Mouse (Mus musculus): ENCODE data around the gene Smad6.

The Smad6 gene

DNA sequence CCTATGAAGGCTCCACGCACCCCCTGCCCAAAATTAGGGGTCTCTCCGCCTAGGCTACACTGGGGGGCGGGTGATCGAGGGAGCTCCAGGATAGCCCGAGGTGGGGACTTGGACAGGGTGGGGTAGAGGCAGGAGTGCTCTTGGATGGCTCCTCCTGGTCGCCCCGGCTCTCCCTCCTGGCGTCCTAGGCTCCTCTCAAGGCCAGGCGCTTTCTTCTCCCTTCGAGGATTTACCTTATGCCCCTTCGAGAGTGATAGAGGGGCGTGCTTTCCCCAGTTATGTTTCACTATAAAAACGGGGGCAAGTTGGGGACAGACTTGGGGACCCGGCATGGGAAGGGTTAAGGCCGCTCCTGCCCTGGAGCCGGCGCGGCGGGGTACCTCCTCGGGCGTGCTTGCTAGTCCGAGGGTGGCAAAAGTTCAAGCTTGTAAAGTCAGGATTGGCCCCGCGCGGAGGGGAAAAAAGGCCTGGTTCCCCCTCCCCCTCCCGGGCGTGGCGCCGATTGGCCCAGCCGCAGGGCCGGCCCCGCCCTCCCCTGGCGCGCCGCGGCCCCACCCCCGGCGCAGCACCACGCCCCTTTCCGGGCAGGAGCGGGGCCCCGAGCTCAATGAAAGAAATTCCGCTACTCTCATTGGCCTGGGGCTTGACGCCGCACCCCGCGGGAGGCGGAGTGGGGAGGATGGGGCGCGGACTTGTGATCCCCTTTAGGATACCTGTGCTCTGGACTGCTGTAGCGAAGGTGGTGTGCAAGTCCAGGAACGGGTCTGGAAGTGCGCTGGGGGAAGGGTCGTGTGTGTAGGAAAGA is 905 bp upstream of the Smad6 start:
- DNase-seq (ENCODE audit: low spot score): peak; percentile 97

DNA sequence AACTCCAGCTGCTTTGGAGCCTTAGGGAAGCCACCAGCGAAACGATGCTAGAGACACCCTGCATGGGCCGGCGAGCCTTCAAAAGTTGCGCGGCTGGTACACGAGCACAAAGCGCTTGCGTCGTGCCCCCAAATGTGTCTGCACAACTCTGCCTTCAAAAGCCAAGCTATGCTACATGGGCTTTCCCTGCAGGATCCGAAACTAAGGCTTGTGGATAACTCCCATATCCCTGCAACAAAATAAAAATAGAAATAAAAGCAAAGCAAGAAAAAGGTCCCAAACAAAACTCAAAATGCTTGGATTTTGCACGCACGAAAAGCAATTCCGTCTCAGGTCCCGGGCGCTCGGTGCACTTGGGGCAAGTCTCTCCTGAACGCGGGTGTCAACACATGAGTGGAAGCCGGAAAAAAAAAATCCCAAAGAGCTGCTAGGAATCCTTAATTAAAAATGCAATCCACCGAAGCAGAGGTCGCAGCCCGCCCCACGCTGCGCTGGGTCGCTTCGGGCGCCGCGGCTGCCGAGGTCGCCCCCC is 474 bp downstream of the Smad6 start:
- peak; percentile 54 for DNase-seq (ENCODE audit: low spot score)

DNA sequence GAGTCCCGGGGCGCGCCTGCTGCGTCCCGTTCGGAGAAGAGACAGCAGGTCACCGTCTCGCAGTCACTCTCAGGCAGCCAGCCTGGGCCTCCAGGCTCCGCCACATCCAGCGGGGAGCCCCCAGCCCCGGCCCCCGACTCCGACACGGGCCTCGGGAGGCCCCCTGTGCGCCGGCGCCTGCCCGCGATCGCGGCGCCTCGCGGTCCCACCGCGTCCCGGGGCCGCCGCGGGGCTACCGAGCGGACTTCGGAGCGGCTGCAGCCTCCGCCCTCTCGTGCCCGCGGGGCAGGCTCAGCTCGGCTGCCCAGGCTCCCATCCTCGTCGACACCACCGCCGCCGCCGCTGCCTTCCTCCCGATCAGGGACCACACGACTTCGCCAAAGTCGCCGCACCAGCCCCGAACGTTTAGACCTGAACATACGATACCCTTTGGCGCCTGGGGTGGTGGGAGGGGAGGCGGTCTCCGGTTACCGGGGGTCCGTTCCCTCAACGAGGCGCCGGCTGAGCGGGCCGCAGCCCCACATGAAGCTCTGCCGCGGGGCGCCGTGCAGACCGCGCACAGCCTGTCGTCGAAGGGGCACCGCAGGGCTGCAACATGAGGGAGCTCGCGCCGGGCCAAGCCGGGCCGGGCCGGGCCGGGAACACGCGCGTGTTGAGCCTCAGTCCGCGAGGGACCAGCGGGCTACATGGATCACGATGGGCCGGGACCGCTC is 1.1 kb downstream of the Smad6 start:
- no peak for DNase-seq (ENCODE audit: low spot score)

DNA sequence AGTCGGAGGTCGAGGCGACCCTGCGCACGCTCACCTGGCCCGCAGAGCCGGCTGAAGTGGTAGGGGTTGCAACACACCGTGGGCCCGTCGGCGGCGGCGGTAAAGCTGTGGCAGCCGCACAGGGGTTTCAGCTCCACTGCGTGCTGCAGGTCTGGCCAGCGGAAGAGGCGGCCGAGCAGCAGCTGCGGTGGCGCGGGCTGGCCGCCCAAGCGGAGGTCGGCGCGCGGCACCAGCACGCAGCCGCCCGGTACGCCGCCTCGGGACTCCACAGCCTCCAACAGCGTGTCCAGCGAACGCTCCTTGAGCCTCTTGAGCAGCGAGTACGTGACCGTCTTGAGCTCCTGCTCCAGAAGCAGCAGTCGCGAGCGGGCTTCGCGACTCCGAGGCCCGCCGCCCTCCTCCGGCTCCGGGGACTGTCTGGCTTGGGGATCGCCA is 1.7 kb downstream of the Smad6 start:
- peak; percentile 41 for DNase-seq (ENCODE audit: low spot score)

DNA sequence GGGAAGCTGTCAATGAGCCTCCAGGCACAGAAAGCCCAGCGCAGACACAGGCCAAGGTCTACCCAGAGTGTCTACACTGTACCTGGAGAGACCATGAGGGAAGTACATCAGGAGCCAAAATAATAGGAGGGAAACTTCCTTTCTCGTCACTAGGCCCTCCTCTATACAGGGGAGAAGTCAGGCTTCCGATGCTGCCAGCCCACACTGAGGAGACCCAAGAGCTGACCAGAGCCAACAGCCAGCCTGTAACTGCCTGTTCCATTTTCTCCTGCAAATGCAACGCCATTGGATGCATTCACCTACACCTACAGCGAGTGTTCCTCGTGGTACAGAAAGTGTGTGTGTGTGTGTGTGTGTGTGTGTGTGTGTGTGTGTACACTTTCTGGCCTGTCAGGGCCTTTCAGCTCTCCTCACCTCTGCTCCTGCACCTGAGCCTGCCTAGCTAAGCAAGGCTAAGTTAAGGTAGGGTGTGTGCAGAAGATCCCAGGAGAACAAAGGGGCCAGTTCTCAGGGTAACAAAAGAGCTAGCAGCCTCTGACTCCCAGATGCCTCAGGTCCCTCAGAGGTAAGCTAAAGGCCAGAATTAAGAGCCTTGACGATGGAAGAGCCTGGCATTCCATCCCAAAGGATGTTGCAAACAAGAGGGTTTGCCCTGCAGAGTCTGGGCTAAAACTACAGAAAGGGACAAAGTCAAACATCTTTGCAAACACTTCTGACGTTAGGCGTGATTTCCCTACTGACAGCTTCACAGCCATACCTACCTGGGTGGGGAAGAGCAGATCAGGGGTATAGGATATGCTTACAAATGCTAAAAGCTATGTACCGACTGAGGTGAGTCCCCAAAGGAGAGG is 2.6 kb downstream of the Smad6 start:
- DNase-seq (ENCODE audit: low spot score): peak; percentile 42

DNA sequence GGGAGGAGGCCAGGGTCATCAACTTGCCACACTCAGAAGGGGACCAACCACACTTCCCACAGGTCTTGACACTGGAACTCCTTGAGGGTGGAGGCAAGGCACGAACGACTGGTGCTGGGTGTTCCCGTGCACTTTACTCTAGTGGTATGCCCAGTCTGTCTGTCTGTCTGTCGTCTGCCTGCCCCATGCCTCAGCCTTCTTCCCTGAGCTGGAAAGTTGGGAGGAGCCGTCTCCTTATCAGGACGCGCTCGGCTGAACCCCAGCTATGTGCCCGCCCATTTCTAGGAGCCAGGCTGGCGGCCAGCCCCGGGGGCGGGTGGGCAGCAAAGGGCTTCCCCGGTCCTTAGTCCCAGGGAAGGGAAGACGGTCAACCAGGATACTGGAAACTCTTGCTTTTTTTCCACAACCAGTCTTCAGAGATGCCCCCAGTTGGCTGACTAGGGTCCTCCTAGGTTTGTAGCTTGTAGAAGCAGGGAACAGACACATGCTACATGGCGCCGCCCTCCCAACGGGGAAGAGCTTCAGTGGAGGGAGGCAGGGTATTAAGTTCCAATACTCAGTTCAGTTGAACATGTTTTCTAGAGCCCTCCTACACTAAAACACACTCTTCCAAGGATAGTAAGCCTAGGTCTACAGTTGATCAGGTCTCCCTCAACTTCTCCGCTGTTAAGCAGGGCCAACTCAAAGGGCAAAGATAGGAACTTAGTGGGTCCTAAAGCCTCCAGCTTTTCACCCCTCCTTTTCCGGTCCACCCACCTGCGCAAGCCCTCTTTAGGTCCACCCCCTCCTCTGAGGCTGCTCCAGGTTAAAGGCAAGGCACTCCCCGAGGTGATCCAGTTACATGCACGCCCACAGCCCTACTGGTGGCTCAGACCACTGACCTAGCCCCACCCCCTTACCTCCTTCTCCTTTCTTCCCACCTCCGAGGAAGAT is 3.7 kb downstream of the Smad6 start:
- DNase-seq (ENCODE audit: low spot score): peak; percentile 81

DNA sequence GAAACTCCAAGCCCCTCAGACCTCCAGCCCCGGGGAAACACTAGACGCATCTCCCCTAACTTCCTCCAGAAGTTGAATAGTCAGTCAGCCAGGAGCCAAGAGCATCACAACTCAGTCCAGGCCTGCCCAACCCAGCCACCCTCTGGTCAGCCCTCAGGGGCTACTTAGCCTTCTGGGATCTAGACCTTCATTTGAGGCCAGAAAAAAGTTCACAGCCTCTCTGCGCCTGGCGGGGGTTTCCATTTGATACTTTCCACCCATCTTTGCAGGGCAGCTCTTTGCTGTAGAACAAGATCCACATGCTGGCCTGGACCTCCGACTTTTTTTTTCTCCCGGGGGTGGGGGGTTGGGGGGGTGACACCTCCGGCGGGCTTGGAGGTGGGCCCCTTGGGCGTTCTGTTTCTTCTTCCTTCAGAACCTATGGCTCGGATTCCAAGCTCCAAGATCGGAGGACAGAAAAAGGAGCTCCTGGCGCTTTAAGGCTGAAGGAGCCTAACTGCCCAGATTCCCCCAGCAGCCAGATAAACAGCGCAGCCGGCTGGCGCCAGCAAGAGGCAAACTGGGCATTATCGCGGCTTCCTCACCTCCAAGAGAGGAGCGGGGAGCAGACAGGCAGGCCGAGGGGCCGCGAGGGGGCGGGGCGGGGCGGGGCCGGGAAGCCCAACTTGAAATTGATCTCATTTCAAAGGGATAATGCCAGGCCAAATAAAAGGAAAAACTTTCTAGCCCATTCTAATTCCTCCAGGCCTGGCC is 5.0 kb downstream of the Smad6 start:
- DNase-seq (ENCODE audit: low spot score): peak; percentile 72

DNA sequence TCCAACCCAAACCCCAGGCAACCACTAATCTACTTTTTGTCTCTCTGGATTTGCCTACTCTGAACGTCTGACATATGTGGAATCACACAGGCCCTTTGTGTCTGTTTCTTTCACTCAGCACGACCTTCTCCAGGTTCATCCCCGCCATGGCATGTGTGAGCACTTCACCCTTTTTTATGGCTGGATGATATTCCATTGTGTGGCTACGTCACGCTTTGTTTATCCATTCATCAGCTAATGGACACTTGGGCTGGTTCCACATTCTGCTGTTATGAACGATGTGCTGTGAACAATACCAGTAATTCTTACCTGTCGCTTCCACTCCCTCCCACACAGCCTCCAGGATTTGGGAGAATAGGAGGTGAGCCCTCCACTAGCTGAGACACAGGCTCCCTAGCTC is 5.8 kb downstream of the Smad6 start:
- DNase-seq (ENCODE audit: low spot score): no peak

DNA sequence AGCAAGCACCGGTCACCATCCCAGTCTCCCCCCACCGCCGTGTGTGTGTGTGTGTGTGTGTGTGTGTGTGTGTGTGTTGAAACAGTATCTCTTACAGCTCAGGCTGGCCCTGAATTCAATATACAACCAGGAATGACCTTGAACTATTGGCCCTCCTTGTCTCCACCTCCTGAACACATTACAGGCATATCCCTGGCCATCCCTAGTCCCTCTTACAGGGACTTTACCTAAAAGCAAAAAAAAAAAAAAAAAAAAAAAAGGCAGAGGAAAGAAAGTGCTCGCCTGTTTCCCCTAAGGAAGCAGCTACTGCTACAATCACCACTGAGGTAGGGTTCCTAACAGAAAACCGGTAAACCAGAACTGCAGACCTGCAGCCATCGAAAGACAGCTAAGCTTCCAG is 7.1 kb downstream of the Smad6 start:
- no peak for DNase-seq (ENCODE audit: low spot score)

DNA sequence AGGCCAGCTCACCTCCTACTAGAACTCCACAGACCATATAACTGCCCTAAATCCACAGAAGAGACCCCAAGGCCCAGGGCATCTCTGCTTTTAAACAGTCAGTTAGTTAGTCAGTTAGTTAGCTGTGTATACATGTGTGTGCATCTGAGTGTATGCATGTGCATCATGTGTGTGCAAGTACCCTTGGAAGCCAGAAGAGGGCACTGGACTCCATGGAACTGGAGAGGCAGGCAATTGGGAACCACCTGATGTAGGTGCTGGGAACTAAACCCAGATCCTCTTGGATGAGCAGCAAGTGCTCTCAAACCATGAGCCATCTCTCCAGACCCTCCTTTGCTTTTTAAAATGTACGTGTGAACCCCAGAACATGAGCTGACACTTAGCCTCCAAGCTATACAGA is 10.5 kb downstream of the Smad6 start:
- no peak for DNase-seq (ENCODE audit: low spot score)

DNA sequence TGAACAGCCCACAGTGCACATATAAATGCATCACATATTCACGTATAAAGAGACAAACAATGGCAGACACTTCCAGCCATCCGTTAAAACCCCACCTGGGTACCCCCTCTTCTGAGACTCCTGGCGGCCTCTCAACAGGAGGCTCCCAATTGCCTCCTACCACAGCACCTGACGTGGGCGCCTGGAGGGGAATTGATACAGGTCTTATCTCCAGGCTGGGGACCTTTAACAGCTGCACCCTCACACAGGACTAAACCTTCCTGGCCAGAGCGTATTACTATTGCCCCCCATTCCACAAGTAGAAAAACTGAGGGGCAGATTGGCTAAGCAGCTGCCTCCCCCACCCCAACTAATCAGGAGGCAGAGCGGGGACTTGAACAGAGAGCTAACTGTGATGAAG is 18.9 kb downstream of the Smad6 start:
- DNase-seq (ENCODE audit: low spot score): no peak

DNA sequence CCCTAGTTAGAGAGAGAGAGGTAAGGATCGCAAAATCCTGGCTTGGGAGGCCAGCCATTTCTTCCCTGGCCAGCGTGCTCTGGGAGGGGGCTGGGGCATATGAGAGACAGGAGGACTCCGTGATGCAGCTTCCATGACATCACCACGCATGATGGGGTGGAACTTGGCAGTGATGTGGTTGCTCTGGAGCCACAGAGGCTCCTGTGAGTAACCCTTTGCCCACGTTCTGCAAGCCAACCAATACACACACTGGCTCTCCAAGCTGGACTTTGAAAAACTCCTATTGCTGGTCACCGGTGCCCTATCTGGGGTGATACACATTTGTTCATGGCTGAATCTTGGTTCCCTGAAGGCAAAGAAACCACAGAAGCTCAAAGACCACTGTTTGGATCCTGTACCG is 20.8 kb downstream of the Smad6 start:
- DNase-seq (ENCODE audit: low spot score): no peak

DNA sequence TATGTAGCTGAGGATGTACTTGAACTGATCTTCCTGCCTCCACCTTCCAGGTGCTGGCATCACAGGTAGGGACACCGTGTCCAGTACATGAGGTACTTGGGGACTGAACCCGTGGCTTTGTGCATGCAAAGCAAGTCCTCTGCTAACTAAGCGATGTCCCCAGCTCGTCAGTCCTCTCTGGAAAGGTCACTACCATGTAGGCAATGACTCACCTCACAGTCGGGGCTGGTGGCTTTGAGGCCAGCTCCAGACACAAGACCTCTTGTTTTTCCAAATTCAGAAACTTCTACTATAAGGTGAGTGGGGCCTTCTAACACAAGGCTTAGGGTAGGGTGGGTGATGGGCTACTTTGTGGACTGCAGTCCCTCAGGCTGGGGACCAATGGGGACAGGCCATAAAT is 21.8 kb downstream of the Smad6 start:
- no peak for DNase-seq (ENCODE audit: low spot score)

DNA sequence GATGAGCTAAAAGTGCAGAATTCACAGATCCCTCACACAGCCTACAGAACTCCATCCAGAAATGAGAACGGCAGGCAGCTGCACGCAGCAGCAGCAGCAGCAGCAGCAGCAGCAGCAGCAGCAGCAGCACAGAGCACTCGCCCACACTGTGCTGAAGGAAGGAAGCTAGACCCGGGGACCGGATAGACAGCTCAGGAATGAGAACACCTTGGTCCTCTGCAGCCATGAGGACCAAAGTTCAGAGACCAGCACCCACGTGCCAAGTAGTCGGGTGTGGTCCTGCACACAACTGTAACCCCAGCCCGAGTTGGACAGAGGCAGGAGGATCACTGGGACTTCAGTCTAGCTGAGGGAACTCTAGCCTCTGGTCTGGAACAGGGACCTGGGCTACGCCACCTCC is 22.7 kb downstream of the Smad6 start:
- DNase-seq (ENCODE audit: low spot score): no peak

DNA sequence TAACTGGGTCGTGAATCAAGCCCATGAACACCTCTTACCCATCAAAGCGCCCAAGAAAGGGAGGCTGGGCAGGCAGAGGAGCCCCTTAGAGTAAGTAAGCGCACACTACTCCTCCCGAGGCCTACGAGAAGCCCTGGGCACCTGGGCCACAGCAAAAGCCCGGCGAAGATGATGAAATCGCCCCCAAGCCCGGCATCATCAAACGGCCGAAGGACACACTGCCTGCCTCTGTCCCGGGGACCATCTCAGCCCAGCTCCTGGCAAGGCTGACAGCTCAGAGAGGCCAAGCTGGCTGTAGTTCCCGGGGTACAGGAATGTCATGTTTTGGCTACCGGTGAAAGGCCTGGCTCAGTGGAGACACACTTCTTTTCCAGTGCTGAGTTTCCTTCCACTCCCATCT is 23.8 kb downstream of the Smad6 start:
- DNase-seq (ENCODE audit: low spot score): no peak

DNA sequence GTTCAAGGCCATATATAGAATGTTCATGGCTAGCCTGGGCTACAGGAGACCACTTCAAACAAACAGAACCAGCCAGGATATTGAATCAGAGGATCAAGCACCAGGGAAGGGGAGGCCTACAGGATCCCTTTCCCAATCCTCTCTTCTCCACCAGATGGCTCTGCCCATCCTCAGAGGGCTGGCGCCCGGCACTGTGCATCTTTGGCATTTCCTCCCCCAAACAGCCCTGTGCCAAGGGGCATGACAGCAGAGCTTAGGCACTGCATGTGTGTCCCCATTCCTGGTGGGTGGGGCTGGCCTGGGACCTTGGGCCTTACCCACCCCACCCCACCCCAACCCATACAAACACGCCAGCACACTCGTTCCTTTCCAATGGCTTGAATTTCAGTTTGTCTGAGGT is 24.4 kb downstream of the Smad6 start:
- peak; percentile 29 for DNase-seq (ENCODE audit: low spot score)

DNA sequence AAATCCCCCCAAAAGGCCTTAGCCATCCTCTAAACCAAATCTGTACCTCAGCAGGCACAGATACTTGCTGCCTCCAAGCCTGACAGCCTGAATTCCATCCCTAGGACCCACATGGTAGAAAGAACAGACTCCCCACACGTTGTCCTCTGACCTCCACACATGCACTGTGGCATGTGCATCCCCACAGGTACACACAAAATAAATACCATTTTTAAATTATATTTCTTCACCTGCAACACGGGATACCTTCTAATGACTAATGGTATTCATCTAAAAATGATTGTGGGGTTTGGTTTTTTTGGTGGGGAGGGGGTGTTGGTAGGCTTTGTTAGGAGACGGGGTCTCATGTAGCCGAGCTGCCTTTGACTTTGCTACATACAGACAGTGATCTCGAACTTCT is 28.6 kb downstream of the Smad6 start:
- DNase-seq (ENCODE audit: low spot score): no peak

DNA sequence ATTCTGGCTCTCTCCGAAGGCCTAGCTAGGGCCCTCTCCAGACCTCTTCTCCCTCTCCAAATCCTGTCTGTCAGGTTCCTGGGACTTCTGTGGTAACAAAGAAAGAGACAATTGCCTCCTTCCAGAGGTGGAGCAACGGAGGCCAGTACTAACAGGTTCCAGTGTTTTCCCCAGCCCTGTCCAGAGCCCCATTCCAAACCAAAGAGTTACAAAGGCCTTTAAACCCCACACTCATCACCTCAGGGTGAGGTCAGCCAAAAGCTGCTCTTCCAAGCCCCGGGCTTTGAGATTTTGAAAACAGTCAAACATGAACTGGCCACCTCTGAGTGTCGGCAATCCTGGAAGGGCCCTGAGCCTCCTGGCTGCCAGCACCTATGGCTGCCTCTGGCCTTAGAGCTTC is 29.1 kb downstream of the Smad6 start:
- DNase-seq (ENCODE audit: low spot score): peak; percentile 29

DNA sequence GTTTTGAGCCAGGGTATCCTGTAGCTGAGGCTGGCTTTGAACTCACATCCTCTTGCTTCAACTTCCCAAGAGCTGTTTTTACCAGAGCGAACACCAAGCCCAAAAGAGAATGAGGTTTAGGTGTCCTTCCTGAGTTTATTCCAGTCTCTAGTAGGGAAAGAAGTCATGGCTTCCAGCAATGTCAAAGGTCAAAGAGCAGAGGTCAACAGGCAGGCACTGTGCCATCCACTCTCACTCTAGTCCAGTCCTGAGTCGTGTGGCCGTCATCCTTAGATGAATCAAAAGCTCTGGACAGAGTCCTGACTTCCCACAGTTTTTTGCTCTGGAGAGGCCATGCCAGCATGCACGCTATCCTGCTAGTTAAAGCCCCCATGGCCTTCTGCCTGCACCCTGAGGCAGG is 30.7 kb downstream of the Smad6 start:
- peak; percentile 48 for DNase-seq (ENCODE audit: low spot score)

DNA sequence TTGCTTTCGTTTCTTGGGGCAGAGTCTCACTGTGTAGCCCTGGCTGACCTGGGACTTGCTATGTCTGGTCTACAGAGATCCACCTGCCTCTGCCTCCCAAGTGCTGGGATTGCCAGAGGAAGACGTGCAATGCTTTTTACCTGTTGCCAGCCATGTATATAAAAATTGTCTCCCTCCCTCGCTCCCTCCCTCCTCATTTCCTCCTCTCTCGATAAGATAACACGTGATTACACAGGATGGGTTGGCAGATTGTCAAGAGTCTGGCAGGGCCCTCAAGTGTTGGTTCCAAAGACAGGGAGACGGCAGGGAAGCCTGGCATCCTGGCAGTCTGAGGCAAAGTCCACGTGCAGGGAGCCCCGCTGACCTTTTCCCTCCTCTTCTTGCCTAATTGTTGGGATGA is 32.2 kb downstream of the Smad6 start:
- peak; percentile 69 for DNase-seq (ENCODE audit: low spot score)

DNA sequence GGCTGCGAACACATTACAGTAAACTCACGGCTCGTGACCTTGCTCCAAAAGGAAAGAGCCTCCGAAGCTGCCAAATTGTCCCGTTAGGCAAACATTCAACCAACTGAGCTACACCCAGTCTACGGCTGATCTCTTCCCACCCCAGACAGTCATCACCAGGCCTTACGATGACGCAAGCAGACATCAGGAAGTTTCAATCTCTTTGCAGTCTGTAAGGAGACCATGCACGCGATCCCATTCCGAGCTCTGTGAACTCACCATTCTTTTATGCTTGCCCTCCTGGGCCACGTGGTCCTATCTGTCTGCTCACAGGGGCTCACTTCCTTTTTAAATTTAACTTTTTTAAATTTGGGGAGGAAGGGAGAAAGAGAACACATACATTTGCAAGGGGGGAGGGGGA is 32.6 kb downstream of the Smad6 start:
- no peak for DNase-seq (ENCODE audit: low spot score)

Measured in adipocyte (in vitro differentiated cells).